In the genomic region with DNA sequence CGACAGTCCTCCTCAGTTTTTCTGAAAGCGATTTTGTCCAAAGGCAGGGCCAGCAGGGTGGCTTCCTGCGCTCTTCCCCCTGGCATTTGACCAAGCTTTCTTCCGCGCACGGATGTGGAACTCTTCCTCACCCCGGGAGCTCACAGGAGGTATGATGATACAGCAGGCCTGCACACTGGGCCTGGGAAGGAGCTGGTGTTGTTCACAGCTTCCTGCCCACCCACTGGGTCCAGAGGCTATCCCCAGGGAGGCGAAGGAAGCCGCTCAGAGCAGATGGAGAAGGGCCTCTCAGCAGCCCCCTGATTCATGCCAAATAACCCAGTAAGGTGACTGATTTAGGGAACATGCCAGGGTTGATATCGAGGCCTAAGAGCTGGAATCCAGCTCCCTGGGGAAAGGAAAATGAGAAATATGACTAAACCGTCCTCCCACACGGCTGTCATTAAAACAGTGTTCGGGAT, we compare ENCODE assay signal across 13 mouse cellular contexts.
DNase-seq lines count a peak whose midpoint lies in the region; ATAC-seq lines count a peak whose summit lies in the region.
"Had no signal": no experiment of that assay in that cellular context is flagged by ENCODE, and none has a peak within 500 bp of the region (broad histone marks: within the 10 kb centered on the region; RNA-seq: fewer than 3 reads in every experiment).

No protein-coding gene starts in this region.

- no peaks in the 10 kb centered on the region for H3K27me3 ChIP-seq in forebrain, embryonic 10.5 days (ENCODE audit: poor library complexity, severe bottlenecking)
- no peaks in the 10 kb centered on the region for H3K27me3 ChIP-seq in forebrain, embryonic 16.5 days (replicated peaks; ENCODE audit: control insufficient read depth, insufficient read depth, low read length)
- H3K27me3 ChIP-seq: embryonic facial prominence, embryonic 13.5 days; heart, embryonic 13.5 days; limb, embryonic 13.5 days had no signal

- peak; percentile 12 for DNase-seq in forebrain, embryonic 10.5 days (ENCODE audit: extremely low spot score, low spot score)
- peak; percentile 8 to 14 for DNase-seq in kidney, adult 8-10 months
- DNase-seq in kidney, adult 18-20 months, result no peak
- DNase-seq in right cerebral cortex, adult 18-20 months, result peak; percentile 52
- no peak for DNase-seq in right cerebral cortex, postnatal 4 days
- DNase-seq in kidney, postnatal 25 days, result peak; percentile 25 to 42
- DNase-seq in B cell, adult 2 months, result no peak
- DNase-seq: right cerebral cortex, postnatal 25 days; thymus, adult 18-20 months had no signal

- H3K4me2 ChIP-seq in forebrain, embryonic 16.5 days (ENCODE audit: low read length), result no peak overlapping the region
- H3K4me2 ChIP-seq: embryonic facial prominence, embryonic 13.5 days; heart, embryonic 13.5 days; limb, embryonic 13.5 days had no signal

- no peaks in the 10 kb centered on the region for H3K36me3 ChIP-seq in forebrain, embryonic 10.5 days (replicated peaks)
- H3K36me3 ChIP-seq in forebrain, embryonic 16.5 days (ENCODE audit: control insufficient read depth, insufficient read depth), result no peaks in the 10 kb centered on the region
- H3K36me3 ChIP-seq: embryonic facial prominence, embryonic 13.5 days; heart, embryonic 13.5 days; limb, embryonic 13.5 days had no signal

- no peak for ATAC-seq in forebrain, embryonic 16.5 days

- H3K9ac ChIP-seq in forebrain, embryonic 16.5 days (replicated peaks; ENCODE audit: low read depth, low read length), result no peak overlapping the region
- H3K9ac ChIP-seq: embryonic facial prominence, embryonic 13.5 days; heart, embryonic 13.5 days; limb, embryonic 13.5 days had no signal

- WGBS in forebrain, embryonic 10.5 days, result 53% methylated on average over 13 of the region's 13 CpGs
- 41% methylated on average over 13 of the region's 13 CpGs for WGBS in forebrain, embryonic 16.5 days

- peaks cover 6% of the 10 kb centered on the region for H3K4me1 ChIP-seq in forebrain, embryonic 10.5 days
- peaks cover 10% of the 10 kb centered on the region for H3K4me1 ChIP-seq in forebrain, embryonic 16.5 days (replicated peaks; ENCODE audit: control insufficient read depth, insufficient read depth, low read length)
- H3K4me1 ChIP-seq: embryonic facial prominence, embryonic 13.5 days; limb, embryonic 13.5 days had no signal

- H3K4me3 ChIP-seq in forebrain, embryonic 10.5 days, result no peak overlapping the region
- no peak overlapping the region for H3K4me3 ChIP-seq in forebrain, embryonic 16.5 days (replicated peaks; ENCODE audit: low read length)
- H3K4me3 ChIP-seq: embryonic facial prominence, embryonic 13.5 days; heart, embryonic 13.5 days; limb, embryonic 13.5 days had no signal

- H3K9me3 ChIP-seq in forebrain, embryonic 10.5 days, result no peaks in the 10 kb centered on the region
- H3K9me3 ChIP-seq in forebrain, embryonic 16.5 days (ENCODE audit: control insufficient read depth, low read length), result no peaks in the 10 kb centered on the region
- H3K9me3 ChIP-seq: embryonic facial prominence, embryonic 13.5 days; heart, embryonic 13.5 days; limb, embryonic 13.5 days had no signal

- H3K27ac ChIP-seq in forebrain, embryonic 10.5 days, result 0 out of 2 replicates have a peak overlapping the region, but pooled peaks have one; percentile 25
- no peak overlapping the region for H3K27ac ChIP-seq in forebrain, embryonic 16.5 days (ENCODE audit: low read length)
- H3K27ac ChIP-seq: embryonic facial prominence, embryonic 13.5 days; heart, embryonic 13.5 days; limb, embryonic 13.5 days had no signal

Comparison
In these comparisons a context has a peak if more than half of its experiments do, and no peak if none do; other contexts are left out.
1. DNase-seq: peak in forebrain, embryonic 10.5 days (single experiment), kidney, adult 8-10 months (2 of 2), right cerebral cortex, adult 18-20 months (single experiment) and kidney, postnatal 25 days (2 of 2); none in kidney, adult 18-20 months (single experiment), right cerebral cortex, postnatal 4 days (single experiment) and B cell, adult 2 months (0 of 2).